Mouse (Mus musculus) kidney, embryonic 14.5 days (tissue): ENCODE measurements at regions not wholly inside any gene's neighbourhood (a gene's known extent, or its start where the extent isn't known, plus 50 kb on each side); places are given as distances from the start of the nearest gene placed in this dataset.

Experiments
- ATAC-seq: fragments of 200-750 bp; cut with Nextera tagmentation; 2 replicates; pipeline ENCODE4 v1.8.0; 2017; ENCODE audit warnings: moderate number of reproducible peaks, mild to moderate bottlenecking, moderate TSS enrichment, moderate library complexity; ENCODE audit not compliant: low FRiP score, low TSS enrichment
- H3K27ac ChIP-seq: fragments of 300-500 bp; sonication (generic); 2 replicates; pipeline ENCODE4 v1.5.1; 2014; ENCODE audit warnings: low read depth, mild to moderate bottlenecking, low read length, moderate library complexity, mixed read lengths
- H3K27me3 ChIP-seq: fragments of 300-500 bp; sonication (generic); 2 replicates; pipeline ENCODE4 v1.6.1; 2014; ENCODE audit warnings: mild to moderate bottlenecking, low read length; ENCODE audit not compliant: control insufficient read depth, insufficient read depth
- H3K36me3 ChIP-seq: fragments of 300-500 bp; sonication (generic); 2 replicates; pipeline ENCODE4 v1.6.1; 2014; ENCODE audit warnings: low read length, mixed read lengths; ENCODE audit not compliant: control insufficient read depth, insufficient read depth
- H3K4me1 ChIP-seq: fragments of 300-500 bp; sonication (generic); 2 replicates; pipeline ENCODE4 v1.6.1; 2014; ENCODE audit warnings: low read length, mixed read lengths; ENCODE audit not compliant: control insufficient read depth, insufficient read depth
- H3K4me2 ChIP-seq: fragments of 300-500 bp; sonication (generic); replicated peaks from 2 replicates; pipeline ENCODE4 v1.6.1; 2014; ENCODE audit warnings: low read depth, mild to moderate bottlenecking, low read length
- H3K4me3 ChIP-seq: fragments of 300-500 bp; sonication (generic); 2 replicates; pipeline ENCODE4 v1.5.1; 2014; ENCODE audit warnings: mild to moderate bottlenecking, low read length
- H3K9ac ChIP-seq: fragments of 300-500 bp; sonication (generic); 2 replicates; pipeline ENCODE4 v1.6.1; 2014; ENCODE audit warnings: low read depth, mild to moderate bottlenecking, low read length, moderate library complexity
- H3K9me3 ChIP-seq: fragments of 300-500 bp; sonication (generic); 2 replicates; pipeline ENCODE4 v1.6.1; 2016; ENCODE audit warnings: low read length; ENCODE audit not compliant: control insufficient read depth
- WGBS: fragments of 180-500 bp; shearing (Covaris S2); extraction: QIAGEN DNeasy Blood & Tissue Kit; methylation state at CpG from one replicate; pipeline ENCODE4 v1.1.7; 2014; 5-methylcytosine and 5-hydroxymethylcytosine counted together

- Histone ChIP-seq H3K27me3 (no peaks in the 10 kb centered on the region), H3K36me3 (no peaks in the 10 kb centered on the region)
- 71% methylated on average over 3 of the region's 3 CpGs for WGBS
Observed at GRCm38 (mm10) chr2:8379590-8379989, 870.2 kb upstream of the Celf2 start.

GRCm38 (mm10) chr2:8347867-8348266 lies 838.5 kb upstream of the Celf2 start:
- H3K4me2 ChIP-seq = no peak overlapping the region
- H3K4me3 ChIP-seq = no peak overlapping the region
- H3K4me1 ChIP-seq = no peaks in the 10 kb centered on the region
- H3K27ac ChIP-seq = no peak overlapping the region
- 83% methylated on average over 1 of the region's 1 CpGs for WGBS
- no peaks in the 10 kb centered on the region for H3K9me3 ChIP-seq
- no peaks in the 10 kb centered on the region for H3K36me3 ChIP-seq
- no peak for ATAC-seq
- H3K9ac ChIP-seq = no peak overlapping the region
- H3K27me3 ChIP-seq = no peaks in the 10 kb centered on the region

More at GRCm38 (mm10) chr2:8379590-8379989, 870.2 kb upstream of the Celf2 start:
- no peaks in the 10 kb centered on the region for H3K9me3 ChIP-seq
- no peak overlapping the region for H3K9ac ChIP-seq
- no peaks in the 10 kb centered on the region for H3K4me1 ChIP-seq
- no peak overlapping the region for H3K4me2 ChIP-seq
- H3K4me3 ChIP-seq = no peak overlapping the region
- H3K27ac ChIP-seq = no peak overlapping the region
- ATAC-seq = no peak

- Histone ChIP-seq H3K9ac (no peak overlapping the region), H3K4me1 (no peaks in the 10 kb centered on the region), H3K4me3 (no peak overlapping the region), H3K27me3 (no peaks in the 10 kb centered on the region), H3K4me2 (no peak overlapping the region), H3K27ac (no peak overlapping the region), H3K9me3 (no peaks in the 10 kb centered on the region), H3K36me3 (no peaks in the 10 kb centered on the region)
- no peak for ATAC-seq
- 86% methylated on average over 3 of the region's 3 CpGs for WGBS
Observed at GRCm38 (mm10) chr2:8344748-8345147, 835.4 kb upstream of the Celf2 start.

- Histone ChIP-seq H3K4me1 (no peaks in the 10 kb centered on the region), H3K9ac (no peak overlapping the region), H3K27ac (no peak overlapping the region), H3K4me3 (no peak overlapping the region), H3K4me2 (no peak overlapping the region), H3K27me3 (no peaks in the 10 kb centered on the region), H3K9me3 (no peaks in the 10 kb centered on the region), H3K36me3 (no peaks in the 10 kb centered on the region)
- 84% methylated on average over 7 of the region's 7 CpGs for WGBS
- no peak for ATAC-seq
Observed at GRCm38 (mm10) chr2:8338271-8338670, 828.9 kb upstream of the Celf2 start.

- 79% methylated on average over 2 of the region's 2 CpGs for WGBS
Observed at GRCm38 (mm10) chr2:8296001-8296400, 786.6 kb upstream of the Celf2 start.

GRCm38 (mm10) chr2:8291357-8291756 lies 782.0 kb upstream of the Celf2 start:
- no peak; the same call in 1 of the 2 replicates for ATAC-seq
- no peaks in the 10 kb centered on the region for H3K9me3 ChIP-seq
- WGBS = 51% methylated on average over 4 of the region's 4 CpGs
- H3K36me3 ChIP-seq = no peaks in the 10 kb centered on the region
- H3K27me3 ChIP-seq = no peaks in the 10 kb centered on the region
- H3K27ac ChIP-seq = no peak overlapping the region
- no peak overlapping the region for H3K9ac ChIP-seq
- H3K4me3 ChIP-seq = no peak overlapping the region
- no peaks in the 10 kb centered on the region for H3K4me1 ChIP-seq
- no peak overlapping the region for H3K4me2 ChIP-seq

More at GRCm38 (mm10) chr2:8296001-8296400, 786.6 kb upstream of the Celf2 start:
- Histone ChIP-seq H3K4me2 (no peak overlapping the region), H3K4me1 (no peaks in the 10 kb centered on the region), H3K9ac (no peak overlapping the region), H3K36me3 (no peaks in the 10 kb centered on the region), H3K4me3 (no peak overlapping the region), H3K27me3 (no peaks in the 10 kb centered on the region), H3K27ac (no peak overlapping the region), H3K9me3 (no peaks in the 10 kb centered on the region)
- no peak for ATAC-seq

GRCm38 (mm10) chr2:8287403-8287802 lies 778.0 kb upstream of the Celf2 start:
- no peaks in the 10 kb centered on the region for H3K36me3 ChIP-seq
- no peak overlapping the region for H3K9ac ChIP-seq
- no peak overlapping the region for H3K27ac ChIP-seq
- H3K4me3 ChIP-seq = no peak overlapping the region
- H3K27me3 ChIP-seq = no peaks in the 10 kb centered on the region
- no peaks in the 10 kb centered on the region for H3K9me3 ChIP-seq
- ATAC-seq = no peak
- WGBS = 87% methylated on average over 4 of the region's 4 CpGs
- no peak overlapping the region for H3K4me2 ChIP-seq
- H3K4me1 ChIP-seq = no peaks in the 10 kb centered on the region

- 97% methylated on average over 1 of the region's 1 CpGs for WGBS
- no peak overlapping the region for H3K4me3 ChIP-seq
- H3K4me1 ChIP-seq = no peaks in the 10 kb centered on the region
- no peaks in the 10 kb centered on the region for H3K36me3 ChIP-seq
- no peak for ATAC-seq
- H3K9me3 ChIP-seq = no peaks in the 10 kb centered on the region
- no peak overlapping the region for H3K4me2 ChIP-seq
- H3K27me3 ChIP-seq = no peaks in the 10 kb centered on the region
- H3K27ac ChIP-seq = no peak overlapping the region
- no peak overlapping the region for H3K9ac ChIP-seq
Observed at GRCm38 (mm10) chr2:8276127-8276773, 766.9 kb upstream of the Celf2 start.
